Mouse (Mus musculus) limb, embryonic 14.5 days (tissue): ENCODE results near the gene Cxcl13. TPM values are rescaled to one million over a fixed set of nuclear protein-coding genes. Genes with fewer than 3 reads are reported as not detected.

Source experiments
- ATAC-seq: fragments of 200-750 bp; cut with Nextera tagmentation; 2 replicates; pipeline ENCODE4 v1.8.0; 2017; ENCODE audit warnings: low read depth, moderate number of reproducible peaks, moderate TSS enrichment; ENCODE audit not compliant: low FRiP score
- DNase-seq: peaks from one replicate; pipeline ENCODE4 v3.0.0-alpha.2; 2015; ENCODE audit warnings: low spot score
- H3K27ac ChIP-seq: fragments of 300-500 bp; sonication (generic); replicated peaks from 2 replicates; pipeline ENCODE4 v1.5.1; 2014; ENCODE audit warnings: low read depth, mild to moderate bottlenecking, low read length, moderate library complexity, mixed read lengths
- H3K27me3 ChIP-seq: fragments of 300-500 bp; sonication (generic); 2 replicates; pipeline ENCODE4 v1.6.1; 2014; ENCODE audit warnings: low read length, mixed read lengths; ENCODE audit not compliant: control insufficient read depth, insufficient read depth
- H3K36me3 ChIP-seq: fragments of 300-500 bp; sonication (generic); 2 replicates; pipeline ENCODE4 v1.6.1; 2014; ENCODE audit warnings: mild to moderate bottlenecking, low read length, moderate library complexity, mixed read lengths; ENCODE audit not compliant: control insufficient read depth, insufficient read depth
- H3K4me1 ChIP-seq: fragments of 300-500 bp; sonication (generic); 2 replicates; pipeline ENCODE4 v1.6.1; 2014; ENCODE audit warnings: antibody characterized with exemption, low read length, mixed read lengths; ENCODE audit not compliant: control insufficient read depth, insufficient read depth
- H3K4me2 ChIP-seq: fragments of 300-500 bp; sonication (generic); replicated peaks from 2 replicates; pipeline ENCODE4 v1.6.1; 2014; ENCODE audit warnings: low read depth, mild to moderate bottlenecking, low read length, moderate library complexity; ENCODE audit not compliant: severe bottlenecking
- H3K4me3 ChIP-seq: fragments of 300-500 bp; sonication (generic); replicated peaks from 2 replicates; pipeline ENCODE4 v1.5.1; 2014; ENCODE audit warnings: low read length
- H3K9ac ChIP-seq: fragments of 300-500 bp; sonication (generic); 2 replicates; pipeline ENCODE4 v1.6.1; 2014; ENCODE audit warnings: mild to moderate bottlenecking, low read depth, low read length, moderate library complexity; ENCODE audit not compliant: severe bottlenecking
- H3K9me3 ChIP-seq: fragments of 300-500 bp; sonication (generic); 2 replicates; pipeline ENCODE4 v1.6.1; 2016; ENCODE audit warnings: low read length; ENCODE audit not compliant: control insufficient read depth
- POLR2A ChIP-seq: fragments of 200-500 bp; IDR thresholded peaks from 2 replicates; pipeline ENCODE4 v1.8.0; 2012; ENCODE audit warnings: inconsistent platforms, mild to moderate bottlenecking, moderate library complexity, borderline replicate concordance; ENCODE audit not compliant: insufficient read depth, insufficient read length; ENCODE audit errors: extremely low read depth
- WGBS: fragments of 180-500 bp; shearing (Covaris S2); extraction: QIAGEN DNeasy Blood & Tissue Kit; methylation state at CpG from one replicate; pipeline ENCODE4 v1.1.7; 2014; 5-methylcytosine and 5-hydroxymethylcytosine counted together
- polyA plus RNA-seq, 2 experiments: library from polyadenylated mRNA; depleted of rRNA in 1 of 2; stranded (reverse) in 1 of 2; unstranded in 1 of 2; fragments of >200 nt; fragmentation: Nextera tagmentation in 1 of 2; extraction: Ambion mirVana in 1 of 2; gene quantifications; 2 replicates each; pipeline versions ENCODE4 v1.2.1 to v1.2.3; 2012 to 2014

Cxcl13 gene
- polyA plus RNA-seq, 2 experiments, result 0.73 to 1.7 TPM

GRCm38 (mm10) chr5:96008274-96008842, 51.6 kb downstream of the Cxcl13 start:
- DNase-seq (no peak), ATAC-seq (no peak)
- Histone ChIP-seq H3K4me2 (no peak overlapping the region), H3K9ac (no peak overlapping the region), H3K27ac (no peak overlapping the region), H3K27me3 (no peaks in the 10 kb centered on the region), H3K9me3 (no peaks in the 10 kb centered on the region), H3K4me1 (no peaks in the 10 kb centered on the region), H3K36me3 (no peaks in the 10 kb centered on the region), H3K4me3 (no peak overlapping the region)
- 74% methylated on average over 7 of the region's 7 CpGs for WGBS
- TF ChIP-seq POLR2A, result no peak

GRCm38 (mm10) chr5:96009076-96009475, 52.3 kb downstream of the Cxcl13 start:
- H3K27ac ChIP-seq, result no peak overlapping the region
- H3K4me3 ChIP-seq, result no peak overlapping the region
- ATAC-seq, result no peak
- no peaks in the 10 kb centered on the region for H3K27me3 ChIP-seq
- no peaks in the 10 kb centered on the region for H3K36me3 ChIP-seq
- DNase-seq, result no peak
- no peaks in the 10 kb centered on the region for H3K9me3 ChIP-seq
- WGBS, result 78% methylated on average over 1 of the region's 1 CpGs
- no peak overlapping the region for H3K9ac ChIP-seq
- H3K4me1 ChIP-seq, result no peaks in the 10 kb centered on the region
- H3K4me2 ChIP-seq, result no peak overlapping the region
- TF ChIP-seq POLR2A, result no peak

Other genes starting within 250 kb of the Cxcl13 start
- not detected in 2 replicates for gene Gm7978, start 220.8 kb upstream of the Cxcl13 start, polyA plus RNA-seq (2012; rRNA removed)
- not detected in 2 replicates for gene Gm7978, start 220.8 kb upstream of the Cxcl13 start, polyA plus RNA-seq (2014; fragmentation: Nextera tagmentation; extraction: Ambion mirVana)
- not detected in 2 replicates for gene Gm7982, start 214.9 kb upstream of the Cxcl13 start, polyA plus RNA-seq (2012; rRNA removed)
- gene Gm7982, start 214.9 kb upstream of the Cxcl13 start, polyA plus RNA-seq (2014; fragmentation: Nextera tagmentation; extraction: Ambion mirVana), result not detected in 2 replicates
- not detected in 2 replicates for gene E330014E10Rik, start 181.0 kb upstream of the Cxcl13 start, polyA plus RNA-seq (2012; rRNA removed)
- gene E330014E10Rik, start 181.0 kb upstream of the Cxcl13 start, polyA plus RNA-seq (2014; fragmentation: Nextera tagmentation; extraction: Ambion mirVana), result not detected in 2 replicates
- 16.5 and 18.0 TPM in 2 replicates for gene Cnot6l, start 207.2 kb downstream of the Cxcl13 start, polyA plus RNA-seq (2012; rRNA removed)
- gene Cnot6l, start 207.2 kb downstream of the Cxcl13 start, polyA plus RNA-seq (2014; fragmentation: Nextera tagmentation; extraction: Ambion mirVana), result 25.8 and 26.8 TPM in 2 replicates